Mouse (Mus musculus) CH12.LX (cell line): ENCODE data around the gene Frk. TPM values are rescaled to one million over a fixed set of nuclear protein-coding genes. Genes with fewer than 3 reads are reported as not detected.

Source experiments
- DNase-seq: peaks from one replicate; pipeline ENCODE4 v3.0.0-alpha.2; 2013; ENCODE audit errors: extremely low read depth
- H3K27ac ChIP-seq: 2 replicates; pipeline ENCODE4 v1.5.1; 2012; ENCODE audit warnings: low read depth, mild to moderate bottlenecking, control low read depth, moderate library complexity; ENCODE audit not compliant: insufficient read depth
- H3K27me3 ChIP-seq: replicated peaks from 2 replicates; pipeline ENCODE3; 2012; ENCODE audit warnings: inconsistent platforms
- H3K36me3 ChIP-seq, 2 experiments: replicated peaks in 1 of 2; 2 replicates each; pipeline versions ENCODE3 to v1.6.1; 2012; ENCODE audit warnings: inconsistent platforms in 1 of 2, low read length in 1 of 2, mild to moderate bottlenecking in 1 of 2, mixed read lengths in 1 of 2, moderate library complexity in 1 of 2; ENCODE audit not compliant: control insufficient read depth in 1 of 2, insufficient read depth in 1 of 2
- H3K4me1 ChIP-seq, 2 experiments: 2 replicates each; pipeline ENCODE4 v1.6.1; 2012; ENCODE audit warnings: inconsistent platforms in 1 of 2, moderate library complexity in 1 of 2; ENCODE audit not compliant: insufficient read depth in 2 of 2, control insufficient read depth in 1 of 2
- H3K4me2 ChIP-seq: 2 replicates; pipeline ENCODE4 v1.6.1; 2012; ENCODE audit warnings: low read depth, mild to moderate bottlenecking, control low read depth; ENCODE audit not compliant: poor library complexity, insufficient read depth, severe bottlenecking
- H3K4me3 ChIP-seq, 3 experiments: fragments of 150-350 bp in 1 of 3; sonication (generic) in 1 of 3; replicated peaks in 1 of 3; 2 replicates each; pipeline versions ENCODE3 to v1.5.1; 2011 to 2012; ENCODE audit warnings: low read depth in 2 of 3, low read length in 2 of 3, mild to moderate bottlenecking in 2 of 3, moderate library complexity in 2 of 3, control low read depth in 1 of 3, improper control_type of control experiment in 1 of 3, inconsistent platforms in 1 of 3, mixed read lengths in 1 of 3; ENCODE audit not compliant: poor library complexity in 1 of 3
- H3K79me2 ChIP-seq: replicated peaks from 2 replicates; pipeline ENCODE4 v1.6.1; 2012; ENCODE audit warnings: mild to moderate bottlenecking, moderate library complexity; ENCODE audit not compliant: control insufficient read depth, poor library complexity, insufficient read depth, severe bottlenecking; ENCODE audit errors: extremely low read depth
- H3K9ac ChIP-seq: 2 replicates; pipeline ENCODE4 v1.6.1; 2012; ENCODE audit warnings: low read depth, mild to moderate bottlenecking, control low read depth, moderate library complexity; ENCODE audit not compliant: insufficient read depth
- H3K9me3 ChIP-seq: replicated peaks from 2 replicates; pipeline ENCODE3; 2012; ENCODE audit warnings: low read length, inconsistent platforms, mixed read lengths
- CHD1 ChIP-seq: IDR thresholded peaks from 2 replicates; pipeline ENCODE4 v1.6.1; 2012; ENCODE audit warnings: low read depth, low read length, improper control_type of control experiment, inconsistent platforms
- CTCF ChIP-seq, 2 experiments: IDR thresholded peaks in 1 of 2; conservative IDR thresholded peaks in 1 of 2; 2 replicates each; pipeline ENCODE4 v1.5.1; 2011 to 2012; ENCODE audit warnings: low read depth in 2 of 2, low read length in 2 of 2, improper control_type of control experiment in 1 of 2, inconsistent platforms in 1 of 2, mild to moderate bottlenecking in 1 of 2, moderate library complexity in 1 of 2
- ELF1 ChIP-seq: IDR thresholded peaks from 2 replicates; pipeline ENCODE4 v1.6.1; 2014; ENCODE audit warnings: low read depth, mild to moderate bottlenecking, inconsistent platforms, low read length, improper control_type of control experiment
- ETS1 ChIP-seq: conservative IDR thresholded peaks from 2 replicates; pipeline ENCODE4 v1.6.1; 2012; ENCODE audit warnings: low read depth, mild to moderate bottlenecking, inconsistent platforms, low read length, improper control_type of control experiment, moderate library complexity
- IRF4 ChIP-seq: IDR thresholded peaks from 2 replicates; pipeline ENCODE4 v1.6.1; 2014; ENCODE audit warnings: low read depth, mild to moderate bottlenecking, inconsistent platforms, low read length, improper control_type of control experiment
- JUND ChIP-seq: conservative IDR thresholded peaks from 2 replicates; pipeline ENCODE4 v1.6.1; 2011; ENCODE audit warnings: low read depth, low read length, improper control_type of control experiment
- PAX5 ChIP-seq: IDR thresholded peaks from 2 replicates; pipeline ENCODE4 v1.6.1; 2012; ENCODE audit warnings: low read length, inconsistent platforms, mixed read lengths
- RAD21 ChIP-seq: IDR thresholded peaks from 2 replicates; pipeline ENCODE4 v1.6.1; 2011; ENCODE audit warnings: low read depth, mild to moderate bottlenecking, low read length, improper control_type of control experiment, moderate library complexity
- RCOR1 ChIP-seq: conservative IDR thresholded peaks from 2 replicates; pipeline ENCODE4 v1.6.1; 2012; ENCODE audit warnings: low read depth, mild to moderate bottlenecking, inconsistent platforms, low read length, improper control_type of control experiment
- TCF12 ChIP-seq: IDR thresholded peaks from 2 replicates; pipeline ENCODE4 v1.6.1; 2014; ENCODE audit warnings: low read depth, mild to moderate bottlenecking, inconsistent platforms, low read length, improper control_type of control experiment
- UBTF ChIP-seq: IDR thresholded peaks from 2 replicates; pipeline ENCODE4 v1.6.1; 2012; ENCODE audit warnings: low read depth, mild to moderate bottlenecking, inconsistent platforms, low read length, improper control_type of control experiment, moderate library complexity
- USF2 ChIP-seq: conservative IDR thresholded peaks from 2 replicates; pipeline ENCODE4 v1.6.1; 2011; ENCODE audit warnings: low read depth, low read length, improper control_type of control experiment
- ZC3H11A ChIP-seq: IDR thresholded peaks from 2 replicates; pipeline ENCODE4 v1.6.1; 2012; ENCODE audit warnings: low read depth, mild to moderate bottlenecking, inconsistent platforms, low read length, improper control_type of control experiment
- ZMIZ1 ChIP-seq: IDR thresholded peaks from 2 replicates; pipeline ENCODE4 v1.6.1; 2012; ENCODE audit warnings: low read depth, mild to moderate bottlenecking, inconsistent platforms, low read length, improper control_type of control experiment
- dilution Hi-C: fragments of 300-500 bp; cut with MboI; formaldehyde crosslinking; loops from 2 replicates; pipeline ENCODE4 v1.14.3; 2020; ENCODE audit warnings: low sequenced_read_pairs; ENCODE audit not compliant: extremely low pct_unique_long_range_greater_than_20kb, extremely low pct_ligation_motif_present
- in situ Hi-C: fragments of 300-500 bp; cut with MboI; formaldehyde crosslinking; loops from 3 replicates; pipeline ENCODE4 v1.14.3; 2019; ENCODE audit warnings: low sequenced_read_pairs, low pct_ligation_motif_present, low pct_unique_long_range_greater_than_20kb, mixed read lengths
- polyA plus RNA-seq: library from polyadenylated mRNA; unstranded; fragments of >175 nt; gene quantifications from 2 replicates; pipeline ENCODE4 v1.2.1, GENCODE M21; 2012; ENCODE audit warnings: low read depth; ENCODE audit not compliant: insufficient read length
- total RNA-seq, 2 experiments: library from RNA; depleted of rRNA; stranded (reverse); fragments of 300-350 nt in 1 of 2; fragments of >200 nt in 1 of 2; gene quantifications; 2 replicates each; pipeline ENCODE4 v1.2.3; 2012 to 2014

The Frk gene
- total and polyA plus RNA-seq, 3 experiments: not detected

DNA sequence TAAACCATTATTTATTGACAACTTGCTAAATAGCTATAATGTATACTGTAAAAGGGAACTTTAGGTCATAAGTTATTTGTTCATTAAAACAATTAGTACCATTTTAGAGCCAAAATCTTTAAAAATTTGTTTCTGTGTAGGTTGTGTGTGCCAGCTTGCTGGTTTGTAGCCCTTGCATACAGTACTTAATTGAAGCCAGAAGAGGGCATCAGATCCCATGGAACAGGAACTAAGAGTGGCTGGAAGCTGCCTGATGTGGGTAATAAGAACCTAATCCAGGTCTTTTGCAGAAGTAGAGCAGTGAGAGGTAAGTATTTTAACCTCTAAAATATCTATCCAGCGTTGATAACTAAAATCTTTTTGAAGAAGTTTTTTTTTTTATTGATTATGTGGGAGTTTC, 155.0 kb downstream of the Frk start:
- dilution Hi-C loops: no loop called here
- no peak overlapping the region for H3K9ac ChIP-seq
- no peaks in the 10 kb centered on the region for H3K27me3 ChIP-seq
- DNase-seq: peak; percentile 21
- no peaks in the 10 kb centered on the region for H3K79me2 ChIP-seq
- no peaks in the 10 kb centered on the region for H3K4me1 ChIP-seq
- in situ Hi-C loops: no loop called here
- H3K27ac ChIP-seq: no peak overlapping the region
- no peak overlapping the region for H3K4me2 ChIP-seq
- no peak overlapping the region for H3K4me3 ChIP-seq
- TF ChIP-seq ZC3H11A: no peak
- TF ChIP-seq CTCF (conservative IDR thresholded peaks at IDR 0.05 in 1 of 2, IDR thresholded peaks at IDR 0.05 in 1 of 2; ENCODE audit: low read depth in 2 of 2, low read length in 2 of 2): peak in 1 of 2 experiments; percentile 27; a peak in 3 of 4 replicates
- TF ChIP-seq ETS1: no peak
- TF ChIP-seq JUND: no peak
- TF ChIP-seq IRF4: no peak
- TF ChIP-seq RCOR1: no peak
- no peak for TF ChIP-seq TCF12
- no peak for TF ChIP-seq CHD1
- no peak for TF ChIP-seq ELF1
- TF ChIP-seq ZMIZ1: no peak
- TF ChIP-seq UBTF: no peak
- TF ChIP-seq RAD21: peak; percentile 29
- TF ChIP-seq PAX5: no peak
- no peak for TF ChIP-seq USF2
- no peaks in the 10 kb centered on the region for H3K36me3 ChIP-seq
- H3K9me3 ChIP-seq: no peaks in the 10 kb centered on the region

Other genes starting within 250 kb of the Frk start
- gene Tspyl1, start 201.2 kb upstream of the Frk start, total RNA-seq (2012; rRNA removed): 17.2 and 18.9 TPM in 2 replicates
- 23.7 and 23.8 TPM in 2 replicates for gene Tspyl1, start 201.2 kb upstream of the Frk start, total RNA-seq (2014; rRNA removed)
- 18.5 and 19.7 TPM in 2 replicates for gene Tspyl1, start 201.2 kb upstream of the Frk start, polyA plus RNA-seq
- 9.1 and 17.9 TPM in 2 replicates for gene Tspyl4, start 186.0 kb upstream of the Frk start, total RNA-seq (2012; rRNA removed)
- 8.7 and 9.8 TPM in 2 replicates for gene Tspyl4, start 186.0 kb upstream of the Frk start, total RNA-seq (2014; rRNA removed)
- 2.9 and 3.7 TPM in 2 replicates for gene Tspyl4, start 186.0 kb upstream of the Frk start, polyA plus RNA-seq
- gene Col10a1, start 93.4 kb upstream of the Frk start, total RNA-seq (2012; rRNA removed): 0.04 and 0.08 TPM in 2 replicates
- gene Col10a1, start 93.4 kb upstream of the Frk start, total RNA-seq (2014; rRNA removed): not detected in 2 replicates
- gene Col10a1, start 93.4 kb upstream of the Frk start, polyA plus RNA-seq: 0.15 and 0.17 TPM in 2 replicates
- gene Nt5dc1, start 64.8 kb upstream of the Frk start, total RNA-seq (2012; rRNA removed): 14.3 and 14.6 TPM in 2 replicates
- gene Nt5dc1, start 64.8 kb upstream of the Frk start, total RNA-seq (2014; rRNA removed): 25.9 and 27.2 TPM in 2 replicates
- gene Nt5dc1, start 64.8 kb upstream of the Frk start, polyA plus RNA-seq: 21.1 and 25.3 TPM in 2 replicates